Mouse (Mus musculus) megakaryocyte progenitor cell, adult 5-6 weeks (primary cell): ENCODE results near the gene Mical3. TPM values are rescaled to one million over a fixed set of nuclear protein-coding genes. Genes with fewer than 3 reads are reported as not detected.
A peak's percentile ranks its signal among the peaks of the same experiment; 100 is the strongest.

Experiments
- ATAC-seq: replicated peaks from 2 replicates; pipeline ENCODE4 v1.8.0; 2016; ENCODE audit warnings: mild to moderate bottlenecking, moderate TSS enrichment, inconsistent platforms; ENCODE audit not compliant: poor library complexity
- total RNA-seq, 2 experiments: library from RNA; stranded (forward) in 1 of 2; stranded (reverse) in 1 of 2; fragments of 157-497, 149-512 nt in 1 of 2; fragments of 200-1000 nt in 1 of 2; gene quantifications; 2 replicates each; pipeline versions ENCODE4 v1.2.3 to v1.2.4; 2015 to 2017

Gene Mical3
- total RNA-seq, 2 experiments from 2014 or later: 7.4 to 16.1 TPM

DNA sequence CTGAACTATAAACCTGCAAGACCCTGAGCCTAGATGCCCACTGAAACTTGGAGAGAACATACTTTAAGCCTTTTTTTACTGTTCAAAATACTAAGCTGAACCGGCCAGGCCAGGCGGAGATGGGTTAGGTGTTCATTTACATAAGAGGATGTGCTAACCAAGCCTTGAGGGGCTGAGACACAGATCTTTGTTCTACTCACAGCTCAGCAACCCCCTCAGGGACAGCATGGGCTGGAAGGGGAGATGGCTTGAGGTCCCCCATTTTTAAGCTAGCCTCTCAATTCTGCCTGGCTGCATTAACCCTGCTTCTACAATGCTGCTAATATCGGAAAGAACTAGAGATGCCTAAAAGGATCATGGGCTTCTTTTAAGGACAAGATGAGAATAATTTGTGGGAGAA, 191.0 kb downstream of the Mical3 start:
- no peak for ATAC-seq

GRCm38 (mm10) chr6:120938763-120939450, 191.9 kb downstream of the Mical3 start:
- ATAC-seq: no peak

GRCm38 (mm10) chr6:120937999-120938608, 192.7 kb downstream of the Mical3 start:
- ATAC-seq: no peak

DNA sequence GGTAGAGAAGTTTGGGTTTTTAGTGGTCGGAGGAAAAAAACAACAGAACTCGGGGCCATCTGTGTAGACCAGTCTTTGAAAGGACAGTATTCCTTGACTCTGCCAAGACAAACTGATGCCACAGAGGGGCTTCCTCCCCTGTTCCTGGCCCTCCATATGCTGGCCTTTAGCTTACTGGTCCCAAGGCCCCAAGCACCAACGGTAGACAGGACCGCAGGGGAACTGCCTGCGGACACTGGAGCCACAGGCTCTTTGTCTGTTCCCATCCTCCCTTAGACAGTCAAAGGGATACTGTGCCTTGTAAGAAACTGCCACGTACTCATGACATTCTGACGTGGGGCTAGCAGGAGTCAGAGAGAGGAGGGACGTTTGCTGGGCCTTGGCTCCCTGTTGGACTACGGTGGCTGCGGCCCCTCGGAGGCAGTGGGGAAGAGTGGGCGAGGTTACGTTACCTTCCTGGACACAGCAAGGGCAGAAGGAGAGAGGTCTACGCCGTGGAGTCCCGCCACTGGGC, 193.6 kb downstream of the Mical3 start:
- no peak for ATAC-seq

DNA sequence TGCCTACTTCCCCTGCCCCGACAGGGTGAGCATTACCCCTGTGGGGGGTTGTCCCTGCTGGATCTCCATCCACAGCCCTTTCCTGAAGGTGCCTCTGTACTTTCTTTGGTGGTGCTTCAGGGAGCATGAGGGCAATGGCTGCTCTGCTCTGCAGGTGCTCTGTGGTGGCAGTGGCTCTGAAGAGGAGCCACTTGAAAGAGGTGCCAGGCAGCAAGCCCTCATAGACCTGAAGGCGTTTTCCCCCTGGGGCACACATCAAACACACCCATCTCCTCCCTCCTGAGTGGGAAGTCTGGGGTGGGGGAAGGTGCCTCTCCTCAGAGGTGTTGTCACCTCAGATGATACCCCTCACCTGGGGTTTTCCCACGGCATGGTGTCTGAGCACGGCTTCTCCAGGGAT, 196.6 kb downstream of the Mical3 start:
- no peak for ATAC-seq

DNA sequence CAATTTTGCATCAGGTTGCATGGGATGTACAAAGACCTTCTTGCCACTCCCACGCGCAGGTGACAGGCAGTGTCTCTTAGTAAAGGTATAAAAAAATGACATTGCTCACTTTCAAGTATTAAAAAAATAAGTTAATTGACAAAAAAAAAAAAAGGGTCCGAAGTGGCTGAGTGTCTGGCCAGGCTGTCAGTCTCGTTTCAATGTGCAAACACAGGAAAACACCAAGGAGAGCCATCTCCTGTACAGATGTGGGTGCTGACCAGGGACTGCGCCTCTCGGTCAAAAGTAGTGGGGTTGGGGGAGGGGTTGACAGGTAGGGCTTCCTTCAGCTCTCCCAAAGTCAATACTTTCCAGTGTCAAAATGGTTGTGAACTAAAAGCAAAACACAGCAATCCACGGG, 197.1 kb downstream of the Mical3 start:
- no peak for ATAC-seq

- peak; percentile 29; the same call in 1 of the 2 replicates for ATAC-seq
These were observed 198.2 kb downstream of the Mical3 start for GRCm38 (mm10) chr6:120932597-120932996.

GRCm38 (mm10) chr6:120930450-120931306, 200.1 kb downstream of the Mical3 start:
- ATAC-seq: peak; percentile 59

DNA sequence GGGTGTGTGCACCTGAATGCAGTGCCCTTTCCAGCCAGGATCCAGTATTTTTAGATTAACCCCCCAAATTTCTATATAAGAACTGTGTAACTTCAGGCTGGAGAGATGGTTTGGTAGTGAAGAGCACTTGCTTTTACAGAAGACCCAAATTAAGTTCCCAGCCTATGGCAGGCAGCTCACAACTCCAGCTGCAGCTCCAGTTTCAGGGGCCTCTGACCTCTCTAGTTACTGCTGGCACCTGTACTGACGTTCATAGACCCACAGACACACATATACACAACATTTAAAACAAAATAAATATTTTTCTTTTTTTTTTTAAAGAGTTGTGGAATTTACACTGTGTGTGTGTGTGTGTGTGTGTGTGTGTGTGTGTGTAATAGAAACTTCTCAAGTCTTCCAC, 201.4 kb downstream of the Mical3 start:
- ATAC-seq: no peak

GRCm38 (mm10) chr6:120927765-120928164, 203.0 kb downstream of the Mical3 start:
- ATAC-seq: no peak

DNA sequence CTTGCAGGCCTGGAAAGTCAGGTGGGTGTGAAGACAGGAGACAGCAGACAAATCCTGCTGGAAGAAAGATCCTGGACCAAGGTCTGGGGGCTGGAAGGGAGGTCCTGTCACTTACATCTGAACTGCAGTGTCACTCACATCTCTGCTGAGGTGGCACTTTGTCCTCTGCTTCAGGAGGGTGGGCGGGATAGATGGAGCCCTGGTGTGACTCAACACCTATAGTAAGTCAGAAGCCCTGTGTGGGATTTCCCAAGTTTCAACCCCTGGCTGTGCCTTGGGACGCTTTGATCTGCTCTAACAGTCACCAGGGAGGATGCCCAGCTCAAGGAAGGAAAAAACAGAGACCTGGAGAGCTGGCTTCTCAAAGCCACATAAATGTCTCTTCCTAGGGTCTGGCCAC, 203.9 kb downstream of the Mical3 start:
- no peak for ATAC-seq

DNA sequence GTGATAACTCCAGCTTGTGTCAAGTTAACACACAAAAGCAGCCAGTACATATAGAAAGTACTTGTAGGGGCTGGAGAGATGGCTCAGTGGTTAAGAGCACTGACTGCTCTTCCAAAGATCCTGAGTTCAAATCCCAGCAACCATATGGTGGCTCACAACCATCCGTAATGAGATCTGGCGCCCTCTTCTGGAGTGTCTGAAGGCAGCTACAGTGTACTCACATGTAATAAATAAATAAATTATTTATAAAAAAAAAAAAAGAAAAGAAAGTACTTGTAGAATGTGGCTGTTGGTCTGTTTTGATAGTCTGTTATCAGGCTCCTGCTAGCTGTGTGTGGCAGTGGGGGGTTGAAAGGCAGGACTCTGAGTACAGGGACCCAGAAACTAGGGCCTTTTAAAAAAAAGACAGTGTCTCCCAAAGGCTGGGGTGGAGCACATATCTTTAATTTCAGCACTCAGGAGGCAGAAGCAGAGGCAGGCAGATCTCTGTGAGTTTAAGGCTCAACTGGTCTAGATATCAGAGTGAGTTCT, 205.9 kb downstream of the Mical3 start:
- ATAC-seq: peak; percentile 93

DNA sequence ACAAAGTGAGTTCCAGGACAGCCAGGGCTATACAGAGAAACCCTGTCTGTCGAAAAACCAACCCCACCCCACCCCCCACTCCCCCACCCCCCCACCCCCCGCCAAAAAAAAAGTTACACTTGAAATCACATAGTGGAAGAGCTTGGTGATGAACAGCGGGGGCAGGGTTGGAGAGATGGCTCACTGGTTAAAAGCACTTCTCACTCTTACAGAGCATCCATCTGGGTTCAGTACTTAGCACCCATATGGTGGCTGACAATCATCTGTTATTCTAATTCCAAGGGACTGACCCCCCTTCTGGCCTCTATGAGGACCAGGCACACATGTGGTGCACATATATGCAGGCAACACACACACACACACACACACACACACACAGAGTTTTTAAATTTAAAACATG, 212.8 kb downstream of the Mical3 start:
- ATAC-seq: no peak

- ATAC-seq: peak; percentile 4; the same call in 1 of the 2 replicates
These were observed 213.6 kb downstream of the Mical3 start for GRCm38 (mm10) chr6:120916972-120917881.

GRCm38 (mm10) chr6:120916074-120916971, 214.5 kb downstream of the Mical3 start, which contains the start of gene Bid:
TSS of gene Bid (minus strand) at chr6:120916853.
- ATAC-seq: peak; percentile 64

- ATAC-seq: no peak
These were observed 215.2 kb downstream of the Mical3 start for GRCm38 (mm10) chr6:120915649-120915975.

DNA sequence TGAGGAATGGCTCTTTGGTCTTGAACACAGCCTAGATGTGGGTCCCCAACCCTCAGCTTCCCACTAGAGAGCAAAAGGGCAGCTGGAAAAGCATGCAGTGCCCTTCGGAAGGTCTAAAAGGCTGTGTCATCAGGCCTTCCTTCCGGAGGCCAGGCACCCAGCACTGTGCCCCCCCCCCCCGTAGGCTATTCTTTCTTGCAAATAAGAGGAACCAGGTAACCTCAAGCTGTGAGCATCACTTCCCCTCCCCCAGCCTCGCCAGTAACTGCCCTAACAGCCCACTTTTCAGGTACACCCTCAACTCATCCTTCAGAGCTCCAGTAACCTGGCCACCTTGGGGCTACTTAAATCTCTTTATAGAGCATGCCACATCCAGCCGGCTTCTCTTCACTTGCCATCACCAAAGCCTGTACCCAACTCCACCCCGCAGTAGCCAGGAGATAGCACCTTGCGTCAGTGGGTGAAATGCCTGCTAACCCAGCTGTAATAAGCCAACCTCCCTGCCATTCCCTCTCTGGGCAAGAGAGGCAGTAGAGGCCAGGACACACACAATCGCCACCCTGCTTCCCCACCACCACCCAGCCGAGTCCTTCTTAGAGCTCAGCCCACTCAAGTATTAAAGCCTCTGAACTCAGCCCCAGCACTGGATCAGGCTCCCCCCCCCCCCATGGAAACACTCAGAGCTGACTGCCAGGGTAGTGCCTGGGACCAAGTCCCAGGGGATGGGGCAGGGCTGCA, 215.7 kb downstream of the Mical3 start:
- peak; percentile 68 for ATAC-seq

DNA sequence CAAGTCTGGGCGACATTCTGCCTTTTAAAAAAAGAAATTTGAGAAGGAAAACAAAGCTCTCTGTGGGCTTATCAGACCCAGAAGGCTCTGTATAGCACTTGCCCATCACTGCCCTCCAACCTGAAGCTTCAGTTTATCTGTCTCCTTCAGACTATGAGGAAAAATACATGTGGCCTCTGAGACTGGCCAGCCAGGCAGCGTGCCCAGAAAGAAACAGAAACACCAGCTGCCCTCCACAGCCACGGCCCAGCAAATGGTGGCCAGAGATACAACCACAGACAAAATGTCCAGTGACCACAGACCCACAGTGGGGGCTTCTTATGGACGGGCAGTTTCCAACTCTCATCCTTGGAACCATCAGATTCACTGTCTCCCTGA, 216.3 kb downstream of the Mical3 start:
- peak; percentile 21 for ATAC-seq

DNA sequence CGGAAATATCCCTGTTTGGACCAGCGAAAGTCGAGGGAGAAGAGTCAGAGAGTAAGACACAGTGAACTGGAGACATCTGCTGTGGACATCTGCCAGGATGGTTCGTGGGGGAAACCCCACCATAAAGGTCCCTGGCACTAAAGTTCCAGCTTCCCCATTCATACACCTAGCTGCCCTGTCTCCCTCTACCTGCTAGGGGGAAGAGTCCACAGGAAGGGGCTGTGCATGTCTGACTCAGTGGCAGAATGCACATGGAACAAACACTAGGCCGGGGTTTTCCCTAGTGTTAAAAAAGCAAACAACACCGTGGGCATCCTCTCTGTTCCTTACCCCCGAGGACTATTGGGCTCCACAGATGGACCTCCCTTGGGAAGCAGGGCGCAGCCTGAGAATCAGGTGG, 217.0 kb downstream of the Mical3 start:
- ATAC-seq: no peak
